Mouse (Mus musculus) liver, adult 2 months (tissue): ENCODE data around the gene Anxa4. TPM values are rescaled to one million over a fixed set of nuclear protein-coding genes. Genes with fewer than 3 reads are reported as not detected.

Experiments
- DNase-seq: peaks from one replicate; pipeline ENCODE4 v3.0.0-alpha.2; 2011; ENCODE audit warnings: low read depth, low spot score; ENCODE audit errors: extremely low read depth
- H3K27ac ChIP-seq: fragments of 200-500 bp; replicated peaks from 2 replicates; pipeline ENCODE4 v1.5.1; 2012; ENCODE audit warnings: low read depth, mild to moderate bottlenecking, control low read depth, inconsistent platforms, low read length; ENCODE audit not compliant: insufficient read depth
- H3K27me3 ChIP-seq: fragments of 200-500 bp; 2 replicates; pipeline ENCODE4 v1.6.1; 2012; ENCODE audit warnings: mild to moderate bottlenecking, moderate library complexity, low read length, inconsistent platforms; ENCODE audit not compliant: control insufficient read depth, insufficient read depth
- H3K36me3 ChIP-seq: fragments of 200-500 bp; 2 replicates; pipeline ENCODE4 v1.6.1; 2012; ENCODE audit warnings: low read length, inconsistent platforms; ENCODE audit not compliant: control insufficient read depth, insufficient read depth
- H3K4me1 ChIP-seq: fragments of 200-500 bp; 2 replicates; pipeline ENCODE4 v1.6.1; 2011; ENCODE audit warnings: low read length; ENCODE audit not compliant: control insufficient read depth, insufficient read depth
- H3K4me3 ChIP-seq: fragments of 200-500 bp; 2 replicates; pipeline ENCODE4 v1.5.1; 2011; ENCODE audit warnings: low read depth, mild to moderate bottlenecking, control low read depth, low read length, moderate library complexity; ENCODE audit not compliant: insufficient read depth
- H3K79me2 ChIP-seq: fragments of 200-500 bp; 2 replicates; pipeline ENCODE4 v1.6.1; 2012; ENCODE audit warnings: inconsistent platforms, mild to moderate bottlenecking, low read length, moderate library complexity; ENCODE audit not compliant: control insufficient read depth, insufficient read depth
- H3K9ac ChIP-seq: fragments of 200-500 bp; 2 replicates; pipeline ENCODE4 v1.6.1; 2012; ENCODE audit warnings: low read depth, mild to moderate bottlenecking, control low read depth, inconsistent platforms, low read length
- CTCF ChIP-seq: fragments of 200-500 bp; IDR thresholded peaks from 2 replicates; pipeline ENCODE4 v1.5.1; 2011; ENCODE audit warnings: low read depth, low read length, control low read depth
- POLR2A ChIP-seq: fragments of 200-500 bp; IDR thresholded peaks from 2 replicates; pipeline ENCODE4 v1.6.1; 2011; ENCODE audit warnings: low read length, control low read depth; ENCODE audit not compliant: insufficient read depth; ENCODE audit errors: extremely low read depth
- WGBS: fragments of 180-500 bp; shearing (Covaris S2); methylation state at CpG from one replicate; pipeline ENCODE4 v1.1.7; 2018; 5-methylcytosine and 5-hydroxymethylcytosine counted together
- polyA plus RNA-seq: library from polyadenylated mRNA; depleted of rRNA; stranded (reverse); fragments of >200 nt; gene quantifications from 2 replicates; pipeline ENCODE4 v1.2.3, GENCODE M21; 2012; rRNA removed
- total RNA-seq: library from RNA; depleted of rRNA; stranded (reverse); fragments of >200 nt; gene quantifications from 2 replicates; pipeline ENCODE4 v1.2.3, GENCODE M21; 2014; rRNA removed

Anxa4 gene
- total and polyA plus RNA-seq, 2 experiments, result 31.2 to 57.6 TPM

DNA sequence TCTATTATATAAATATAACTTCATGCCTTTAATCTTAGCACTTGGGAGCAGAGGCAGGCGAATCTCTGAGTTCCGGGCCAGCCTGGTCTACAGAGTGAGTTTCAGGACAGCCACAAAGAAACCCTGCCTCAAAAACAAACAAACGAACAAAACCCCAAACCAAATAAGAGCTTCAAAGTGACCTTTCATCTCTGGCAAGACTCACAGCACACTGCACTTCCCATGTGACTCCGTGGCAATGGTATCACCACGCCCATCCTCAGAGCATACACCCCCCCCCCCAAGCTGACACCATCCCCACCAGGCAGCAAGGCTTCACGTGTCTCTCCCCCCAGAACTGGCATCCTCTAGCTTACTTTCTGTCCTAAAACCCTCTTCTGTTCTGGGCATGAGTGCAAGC is 95.5 kb downstream of the Anxa4 start:
- Histone ChIP-seq H3K9ac (no peak overlapping the region), H3K79me2 (no peaks in the 10 kb centered on the region), H3K27ac (peak overlapping the region; percentile 81), H3K4me1 (peaks cover 17% of the 10 kb centered on the region), H3K4me3 (no peak overlapping the region), H3K27me3 (no peaks in the 10 kb centered on the region), H3K36me3 (peaks cover 4% of the 10 kb centered on the region; the same call in 1 of the 2 replicates)
- no peak for TF ChIP-seq CTCF
- TF ChIP-seq POLR2A, result no peak
- peak; percentile 85 for DNase-seq
- 31% methylated on average over 6 of the region's 6 CpGs for WGBS

DNA sequence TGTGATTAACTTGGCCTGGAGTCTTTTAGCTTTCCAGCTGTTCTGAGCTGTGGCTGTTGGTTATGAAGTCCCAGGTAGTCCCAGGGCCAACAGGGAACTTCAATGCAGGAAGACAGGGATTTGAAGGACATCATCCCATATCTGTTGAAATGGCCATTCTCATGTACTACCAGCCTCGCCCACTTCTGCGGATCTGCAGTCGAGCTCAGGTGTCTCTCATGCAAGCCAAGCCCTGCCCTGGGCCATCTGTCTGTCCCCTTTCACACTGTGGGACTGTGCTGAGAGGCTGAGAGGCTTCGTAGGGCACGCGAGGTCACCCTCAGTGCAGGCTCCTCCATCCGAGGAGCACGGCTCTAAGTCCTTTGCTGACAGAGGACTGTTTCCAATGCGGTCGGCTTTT is 97.2 kb downstream of the Anxa4 start:
- no peak for TF ChIP-seq CTCF
- TF ChIP-seq POLR2A, result no peak
- Histone ChIP-seq H3K36me3 (peaks cover 8% of the 10 kb centered on the region), H3K27ac (no peak overlapping the region), H3K9ac (no peak overlapping the region), H3K27me3 (no peaks in the 10 kb centered on the region), H3K4me1 (peaks cover 9% of the 10 kb centered on the region), H3K4me3 (no peak overlapping the region), H3K79me2 (no peaks in the 10 kb centered on the region)
- 93% methylated on average over 10 of the region's 10 CpGs for WGBS
- no peak for DNase-seq

DNA sequence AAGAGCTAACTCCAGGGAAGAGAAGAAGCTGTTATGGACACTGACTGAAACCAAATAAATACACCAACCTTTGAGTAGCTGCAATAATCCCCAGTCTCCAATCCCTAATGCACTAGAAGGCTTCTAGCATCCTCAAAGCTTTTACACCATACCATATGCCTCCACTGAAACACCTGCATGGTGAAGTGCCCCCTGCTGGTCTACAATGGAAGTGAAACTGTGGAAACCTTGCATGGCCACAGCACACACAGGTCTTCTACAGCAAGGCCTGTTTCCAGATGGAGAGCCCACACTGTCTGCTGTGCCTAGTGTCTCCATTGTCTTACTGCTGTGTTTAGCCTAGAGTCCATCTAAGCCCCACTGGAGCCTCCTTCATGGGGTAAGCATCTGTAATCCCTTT is 98.9 kb downstream of the Anxa4 start:
- Histone ChIP-seq H3K36me3 (peaks cover 9% of the 10 kb centered on the region), H3K27me3 (no peaks in the 10 kb centered on the region), H3K9ac (no peak overlapping the region), H3K4me1 (peaks cover 9% of the 10 kb centered on the region), H3K4me3 (no peak overlapping the region), H3K27ac (no peak overlapping the region), H3K79me2 (no peaks in the 10 kb centered on the region)
- peak; percentile 35 for DNase-seq
- peak; percentile 70 for TF ChIP-seq CTCF
- TF ChIP-seq POLR2A, result no peak

DNA sequence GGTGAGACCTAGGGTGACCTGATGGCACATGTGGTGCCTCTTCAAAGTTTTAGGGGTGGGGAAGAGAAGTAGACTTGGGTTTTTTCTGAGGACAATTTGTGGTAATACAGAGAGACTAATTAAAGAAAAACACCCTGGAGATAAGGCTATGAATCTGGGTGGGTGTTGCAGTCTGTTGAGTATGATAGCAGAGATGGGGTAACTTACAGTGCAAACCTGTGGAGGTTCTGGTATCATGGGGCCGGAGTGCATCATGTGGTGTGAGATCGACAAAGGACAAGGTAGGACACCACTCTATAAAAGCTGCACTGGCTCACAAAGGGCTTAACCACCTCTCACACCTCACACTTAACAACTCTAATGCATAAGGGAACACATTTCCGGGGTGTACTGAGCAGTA is 103.7 kb downstream of the Anxa4 start:
- TF ChIP-seq POLR2A, result no peak
- TF ChIP-seq CTCF, result no peak
- WGBS, result 95% methylated on average over 3 of the region's 3 CpGs
- Histone ChIP-seq H3K4me3 (no peak overlapping the region), H3K27me3 (no peaks in the 10 kb centered on the region), H3K27ac (no peak overlapping the region), H3K36me3 (peaks cover 9% of the 10 kb centered on the region), H3K79me2 (no peaks in the 10 kb centered on the region), H3K4me1 (no peaks in the 10 kb centered on the region), H3K9ac (no peak overlapping the region)
- DNase-seq, result no peak

DNA sequence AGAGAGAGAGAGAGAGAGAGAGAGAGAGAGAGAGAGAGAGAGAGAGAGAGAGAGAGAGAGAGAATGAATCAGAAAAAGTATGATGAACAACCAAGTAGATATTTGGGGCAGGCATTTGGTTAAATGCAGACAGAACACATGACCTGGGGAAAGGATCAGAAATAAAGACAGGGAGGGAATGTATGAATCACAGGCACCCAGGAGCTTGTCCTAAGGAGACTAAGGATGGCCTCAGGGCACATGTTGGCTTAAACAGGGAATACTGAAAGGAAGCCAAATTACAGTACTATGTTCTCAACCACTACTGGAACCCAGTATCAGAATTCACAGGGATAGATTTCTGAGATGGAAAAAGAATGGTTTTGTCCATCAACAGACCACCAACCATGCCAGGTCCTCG is 106.4 kb downstream of the Anxa4 start:
- WGBS, result 86% methylated on average over 1 of the region's 1 CpGs
- no peak overlapping the region for H3K4me3 ChIP-seq
- H3K27me3 ChIP-seq, result no peaks in the 10 kb centered on the region
- H3K79me2 ChIP-seq, result no peaks in the 10 kb centered on the region; the same call in 1 of the 2 replicates
- peaks cover 7% of the 10 kb centered on the region; the same call in 1 of the 2 replicates for H3K36me3 ChIP-seq
- H3K9ac ChIP-seq, result no peak overlapping the region
- peaks cover 2% of the 10 kb centered on the region; the same call in 1 of the 2 replicates for H3K4me1 ChIP-seq
- TF ChIP-seq POLR2A (no peak), CTCF (no peak)
- H3K27ac ChIP-seq, result no peak overlapping the region
- DNase-seq, result no peak

Other genes starting within 250 kb of the Anxa4 start
- gene Asprv1, start 165.4 kb downstream of the Anxa4 start, total RNA-seq, result not detected in 2 replicates
- gene Asprv1, start 165.4 kb downstream of the Anxa4 start, polyA plus RNA-seq, result 0.07 and 0.10 TPM in 2 replicates
- gene Mxd1, start 124.4 kb downstream of the Anxa4 start, total RNA-seq, result 2.0 and 2.6 TPM in 2 replicates
- gene Mxd1, start 124.4 kb downstream of the Anxa4 start, polyA plus RNA-seq, result 2.7 and 2.8 TPM in 2 replicates
- 14.3 and 18.7 TPM in 2 replicates for gene Snrnp27, start 109.1 kb downstream of the Anxa4 start, total RNA-seq
- gene Snrnp27, start 109.1 kb downstream of the Anxa4 start, polyA plus RNA-seq, result 6.6 and 8.6 TPM in 2 replicates
- 6.4 and 8.3 TPM in 2 replicates for gene Gmcl1, start 60.2 kb downstream of the Anxa4 start, total RNA-seq
- 3.4 and 4.0 TPM in 2 replicates for gene Gmcl1, start 60.2 kb downstream of the Anxa4 start, polyA plus RNA-seq
- gene Aak1, start 55.9 kb upstream of the Anxa4 start, total RNA-seq, result 2.6 and 5.8 TPM in 2 replicates
- 5.2 and 7.2 TPM in 2 replicates for gene Aak1, start 55.9 kb upstream of the Anxa4 start, polyA plus RNA-seq
- gene Nfu1, start 215.7 kb upstream of the Anxa4 start, total RNA-seq, result 43.6 and 51.7 TPM in 2 replicates
- gene Nfu1, start 215.7 kb upstream of the Anxa4 start, polyA plus RNA-seq, result 152 and 210 TPM in 2 replicates
- gene Gfpt1, start 249.3 kb upstream of the Anxa4 start, total RNA-seq, result 8.1 and 8.6 TPM in 2 replicates
- gene Gfpt1, start 249.3 kb upstream of the Anxa4 start, polyA plus RNA-seq, result 4.3 and 6.3 TPM in 2 replicates